Mouse (Mus musculus) embryonic facial prominence, embryonic 13.5 days (tissue): ENCODE data around the gene Txndc2. TPM values are rescaled to one million over a fixed set of nuclear protein-coding genes. Genes with fewer than 3 reads are reported as not detected.

ENCODE experiments used
- ATAC-seq: fragments of 200-750 bp; cut with Nextera tagmentation; 2 replicates; pipeline ENCODE4 v1.8.0; 2017; ENCODE audit warnings: low read depth; ENCODE audit not compliant: insufficient number of reproducible peaks, insufficient read depth, low FRiP score, low TSS enrichment
- H3K27ac ChIP-seq: fragments of 300-500 bp; sonication (generic); 2 replicates; pipeline ENCODE4 v1.5.1; 2015; ENCODE audit warnings: moderate library complexity, mild to moderate bottlenecking, inconsistent platforms
- H3K27me3 ChIP-seq: fragments of 300-500 bp; sonication (generic); 2 replicates; pipeline ENCODE4 v1.6.1; 2015; ENCODE audit warnings: mild to moderate bottlenecking, inconsistent platforms
- H3K36me3 ChIP-seq: fragments of 300-500 bp; sonication (generic); 2 replicates; pipeline ENCODE4 v1.6.1; 2015; ENCODE audit warnings: mild to moderate bottlenecking, inconsistent platforms
- H3K4me1 ChIP-seq: fragments of 300-500 bp; sonication (generic); 2 replicates; pipeline ENCODE4 v1.6.1; 2015; ENCODE audit warnings: inconsistent platforms
- H3K4me2 ChIP-seq: fragments of 300-500 bp; sonication (generic); 2 replicates; pipeline ENCODE4 v1.6.1; 2015; ENCODE audit warnings: moderate library complexity, mild to moderate bottlenecking, inconsistent platforms
- H3K4me3 ChIP-seq: fragments of 300-500 bp; sonication (generic); 2 replicates; pipeline ENCODE4 v1.5.1; 2015; ENCODE audit warnings: mild to moderate bottlenecking, inconsistent platforms
- H3K9ac ChIP-seq: fragments of 300-500 bp; sonication (generic); 2 replicates; pipeline ENCODE4 v1.6.1; 2015; ENCODE audit warnings: mild to moderate bottlenecking, inconsistent platforms
- H3K9me3 ChIP-seq: fragments of 300-500 bp; sonication (generic); 2 replicates; pipeline ENCODE4 v1.6.1; 2016; ENCODE audit warnings: inconsistent platforms
- WGBS: fragments of 180-500 bp; shearing (Covaris S2); methylation state at CpG from one replicate; pipeline ENCODE4 v1.1.7; 2015; ENCODE audit warnings: mixed read lengths; 5-methylcytosine and 5-hydroxymethylcytosine counted together
- polyA plus RNA-seq: library from polyadenylated mRNA; unstranded; fragments of >200 nt; fragmentation: Nextera tagmentation; extraction: Ambion mirVana; gene quantifications from 2 replicates; pipeline ENCODE4 v1.2.1, GENCODE M21; 2015

Gene Txndc2
- polyA plus RNA-seq, result 0.29 TPM in 1 of 2 replicates, not detected in the other

GRCm38 (mm10) chr17:65641734-65642218 is at the start of gene Txndc2:
Gene Txndc2, minus strand, starts transcription at chr17:65642168.
- H3K27ac ChIP-seq, result peak within 1 kb of the TSS; percentile 64
- H3K9ac ChIP-seq, result no peak within 1 kb of the TSS
- H3K36me3 ChIP-seq, result no peaks in the 10 kb centered on the region
- peaks cover 20% of the 10 kb centered on the region for H3K4me1 ChIP-seq
- peak within 1 kb of the TSS; percentile 43 for H3K4me2 ChIP-seq
- no peak within 1 kb of the TSS for H3K4me3 ChIP-seq
- 78% methylated on average over 11 of the region's 11 CpGs for WGBS
- no peak for ATAC-seq
- no peaks in the 10 kb centered on the region for H3K9me3 ChIP-seq
- no peaks in the 10 kb centered on the region for H3K27me3 ChIP-seq

GRCm38 (mm10) chr17:65683731-65684130 is 41.8 kb upstream of the Txndc2 start:
- Histone ChIP-seq H3K36me3 (no peaks in the 10 kb centered on the region), H3K27ac (no peak overlapping the region), H3K4me2 (no peak overlapping the region), H3K4me3 (no peak overlapping the region), H3K9me3 (no peaks in the 10 kb centered on the region), H3K4me1 (peaks cover 8% of the 10 kb centered on the region), H3K27me3 (no peaks in the 10 kb centered on the region), H3K9ac (no peak overlapping the region)
- ATAC-seq, result no peak
- WGBS, result 63% methylated on average over 2 of the region's 2 CpGs

GRCm38 (mm10) chr17:65683316-65683715 is 41.3 kb upstream of the Txndc2 start:
- peaks cover 8% of the 10 kb centered on the region for H3K4me1 ChIP-seq
- H3K36me3 ChIP-seq, result no peaks in the 10 kb centered on the region
- no peak overlapping the region for H3K9ac ChIP-seq
- ATAC-seq, result no peak
- no peaks in the 10 kb centered on the region for H3K9me3 ChIP-seq
- H3K4me2 ChIP-seq, result no peak overlapping the region
- no peak overlapping the region for H3K27ac ChIP-seq
- no peak overlapping the region for H3K4me3 ChIP-seq
- H3K27me3 ChIP-seq, result no peaks in the 10 kb centered on the region
- 87% methylated on average over 3 of the region's 3 CpGs for WGBS

GRCm38 (mm10) chr17:65682071-65682680 is 40.2 kb upstream of the Txndc2 start:
- 82% methylated on average over 5 of the region's 5 CpGs for WGBS
- H3K9ac ChIP-seq, result no peak overlapping the region
- no peak overlapping the region for H3K4me3 ChIP-seq
- no peaks in the 10 kb centered on the region for H3K9me3 ChIP-seq
- H3K27me3 ChIP-seq, result no peaks in the 10 kb centered on the region
- H3K27ac ChIP-seq, result no peak overlapping the region
- no peak for ATAC-seq
- peaks cover 8% of the 10 kb centered on the region for H3K4me1 ChIP-seq
- no peak overlapping the region for H3K4me2 ChIP-seq
- no peaks in the 10 kb centered on the region for H3K36me3 ChIP-seq

DNA sequence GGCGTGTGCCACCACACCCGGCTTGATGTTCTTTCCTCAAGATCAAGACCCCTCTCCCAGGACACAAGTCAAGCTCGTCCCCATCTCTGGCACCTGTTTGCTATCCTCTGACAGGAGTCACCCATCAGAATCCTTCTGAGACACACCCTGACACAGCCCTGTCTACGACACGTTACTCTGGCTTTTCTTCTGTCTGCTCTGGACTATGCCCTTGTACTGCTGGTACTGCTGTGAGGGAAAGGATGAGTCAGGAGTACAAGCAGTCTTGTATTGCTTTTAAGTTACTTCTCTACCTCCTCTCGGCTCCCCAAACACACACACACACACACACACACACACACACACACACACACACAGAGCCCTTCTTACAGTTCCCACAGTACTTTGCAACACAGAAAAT is 39.5 kb upstream of the Txndc2 start:
- no peak for ATAC-seq
- no peak overlapping the region for H3K4me3 ChIP-seq
- no peak overlapping the region for H3K27ac ChIP-seq
- H3K27me3 ChIP-seq, result no peaks in the 10 kb centered on the region
- H3K4me1 ChIP-seq, result peaks cover 9% of the 10 kb centered on the region
- WGBS, result 84% methylated on average over 6 of the region's 6 CpGs
- no peaks in the 10 kb centered on the region for H3K9me3 ChIP-seq
- H3K9ac ChIP-seq, result no peak overlapping the region
- no peak overlapping the region for H3K4me2 ChIP-seq
- no peaks in the 10 kb centered on the region for H3K36me3 ChIP-seq

GRCm38 (mm10) chr17:65680801-65681412 is 38.9 kb upstream of the Txndc2 start:
- H3K4me2 ChIP-seq, result no peak overlapping the region
- no peak overlapping the region for H3K9ac ChIP-seq
- H3K4me3 ChIP-seq, result no peak overlapping the region
- H3K9me3 ChIP-seq, result no peaks in the 10 kb centered on the region
- peaks cover 11% of the 10 kb centered on the region for H3K4me1 ChIP-seq
- H3K36me3 ChIP-seq, result no peaks in the 10 kb centered on the region
- H3K27me3 ChIP-seq, result no peaks in the 10 kb centered on the region
- no peak for ATAC-seq
- no peak overlapping the region for H3K27ac ChIP-seq
- WGBS, result 78% methylated on average over 2 of the region's 2 CpGs

GRCm38 (mm10) chr17:65679806-65680446 is 38.0 kb upstream of the Txndc2 start:
- H3K4me2 ChIP-seq, result 0 out of 2 replicates have a peak overlapping the region, but pooled peaks have one; percentile 10
- peaks cover 11% of the 10 kb centered on the region for H3K4me1 ChIP-seq
- WGBS, result 52% methylated on average over 14 of the region's 14 CpGs
- H3K27me3 ChIP-seq, result no peaks in the 10 kb centered on the region
- ATAC-seq, result no peak
- H3K36me3 ChIP-seq, result no peaks in the 10 kb centered on the region
- H3K9ac ChIP-seq, result no peak overlapping the region
- no peak overlapping the region for H3K4me3 ChIP-seq
- H3K9me3 ChIP-seq, result no peaks in the 10 kb centered on the region
- H3K27ac ChIP-seq, result peak overlapping the region; percentile 60

- ATAC-seq, result no peak
- 93% methylated on average over 1 of the region's 1 CpGs for WGBS
- Histone ChIP-seq H3K36me3 (peaks cover 3% of the 10 kb centered on the region; the same call in 1 of the 2 replicates), H3K9ac (no peak overlapping the region), H3K9me3 (no peaks in the 10 kb centered on the region), H3K27me3 (no peaks in the 10 kb centered on the region), H3K27ac (no peak overlapping the region), H3K4me1 (peaks cover 11% of the 10 kb centered on the region), H3K4me3 (no peak overlapping the region), H3K4me2 (no peak overlapping the region)
Observed at GRCm38 (mm10) chr17:65677742-65678141, 35.8 kb upstream of the Txndc2 start.

- H3K4me1 ChIP-seq, result peaks cover 11% of the 10 kb centered on the region
- no peaks in the 10 kb centered on the region for H3K27me3 ChIP-seq
- H3K4me3 ChIP-seq, result no peak overlapping the region
- no peak overlapping the region for H3K4me2 ChIP-seq
- peaks cover 3% of the 10 kb centered on the region; the same call in 1 of the 2 replicates for H3K36me3 ChIP-seq
- WGBS, result 92% methylated on average over 8 of the region's 8 CpGs
- no peak overlapping the region for H3K27ac ChIP-seq
- no peaks in the 10 kb centered on the region for H3K9me3 ChIP-seq
- no peak for ATAC-seq
- H3K9ac ChIP-seq, result no peak overlapping the region
Observed at GRCm38 (mm10) chr17:65676536-65676935, 34.6 kb upstream of the Txndc2 start.

GRCm38 (mm10) chr17:65675985-65676384 is 34.0 kb upstream of the Txndc2 start:
- Histone ChIP-seq H3K9ac (no peak overlapping the region), H3K36me3 (peaks cover 3% of the 10 kb centered on the region; the same call in 1 of the 2 replicates), H3K4me1 (peaks cover 11% of the 10 kb centered on the region), H3K9me3 (no peaks in the 10 kb centered on the region), H3K4me3 (no peak overlapping the region), H3K27ac (no peak overlapping the region), H3K27me3 (no peaks in the 10 kb centered on the region), H3K4me2 (no peak overlapping the region)
- ATAC-seq, result no peak
- WGBS, result 66% methylated on average over 3 of the region's 3 CpGs

DNA sequence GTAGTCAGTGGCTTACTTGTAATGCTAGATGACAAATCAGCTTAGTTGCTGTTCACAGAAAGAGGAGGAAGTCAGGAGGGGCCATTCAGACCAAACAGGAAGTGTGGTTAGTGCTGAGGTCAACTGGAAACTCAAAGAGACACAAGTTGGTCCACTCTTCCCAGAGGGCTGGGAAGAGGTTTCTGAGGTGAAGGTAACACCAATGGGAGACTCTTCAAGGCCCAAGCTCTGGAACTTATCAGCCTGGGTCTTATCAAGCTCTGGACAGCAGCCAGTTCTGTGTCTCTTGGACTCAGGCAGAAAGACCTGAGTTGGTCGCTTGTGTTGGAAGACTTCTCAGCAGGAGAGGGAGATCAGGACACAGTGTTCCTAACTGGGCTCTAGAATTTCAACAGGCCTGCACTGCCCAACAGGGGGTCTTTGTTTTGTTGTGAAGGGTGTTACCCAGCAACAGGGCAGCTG is 32.8 kb upstream of the Txndc2 start:
- Histone ChIP-seq H3K4me3 (no peak overlapping the region), H3K4me2 (no peak overlapping the region), H3K36me3 (peaks cover 3% of the 10 kb centered on the region; the same call in 1 of the 2 replicates), H3K27ac (no peak overlapping the region), H3K4me1 (peaks cover 6% of the 10 kb centered on the region), H3K9ac (no peak overlapping the region), H3K27me3 (no peaks in the 10 kb centered on the region), H3K9me3 (no peaks in the 10 kb centered on the region)
- ATAC-seq, result no peak; the same call in 1 of the 2 replicates
- WGBS, result 62% methylated on average over 1 of the region's 1 CpGs
